26 mouse cellular contexts compared by ENCODE assay signal in genomic region chr14:99352989-99353388, GRCm38 (mm10). TPM values are rescaled to one million over a fixed set of nuclear protein-coding genes. Genes with fewer than 3 reads are reported as not detected.
"Had no signal": no experiment of that assay in that cellular context is flagged by ENCODE, and none has a peak within 500 bp of the region (broad histone marks: within the 10 kb centered on the region; RNA-seq: fewer than 3 reads in every experiment).

No protein-coding gene starts in this region.

- DNase-seq: gastrocnemius, postnatal 10 days; gastrocnemius, postnatal 25 days; heart, adult 2 months; heart, postnatal 10 days; heart, postnatal 4 days; kidney, adult 18-20 months; kidney, adult 8-10 months; kidney, postnatal 14 days; kidney, postnatal 36 days; layer of hippocampus, adult 9-11 months; layer of hippocampus, postnatal 36 days; left cerebral cortex, postnatal 4 days; liver, embryonic 13.5 days; liver, postnatal 0 days had no signal

- ATAC-seq: hindbrain, embryonic 16.5 days; inflammation-experienced regulatory T-cells, adult 6 months; intestine, embryonic 15.5 days; intestine, postnatal 0 days; liver, postnatal 0 days had no signal

- H3K4me1 ChIP-seq: intestine, embryonic 15.5 days; limb, embryonic 15.5 days; liver, embryonic 13.5 days; liver, embryonic 15.5 days had no signal

- H3K27me3 ChIP-seq: hindbrain, embryonic 12.5 days; intestine, embryonic 15.5 days; limb, embryonic 13.5 days; limb, embryonic 15.5 days; liver, embryonic 13.5 days; liver, embryonic 15.5 days had no signal

- H3K36me3 ChIP-seq: hindbrain, embryonic 10.5 days; hindbrain, embryonic 12.5 days; intestine, embryonic 15.5 days; limb, embryonic 13.5 days; limb, embryonic 15.5 days; liver, embryonic 13.5 days; liver, embryonic 15.5 days had no signal

- H3K9me3 ChIP-seq: hindbrain, embryonic 10.5 days; hindbrain, embryonic 12.5 days; intestine, embryonic 15.5 days; limb, embryonic 13.5 days; limb, embryonic 15.5 days; liver, embryonic 13.5 days; liver, embryonic 15.5 days had no signal

- H3K4me3 ChIP-seq: heart, adult 2 months; hindbrain, embryonic 10.5 days; hindbrain, embryonic 12.5 days; intestine, embryonic 15.5 days; limb, embryonic 13.5 days; limb, embryonic 15.5 days; liver, embryonic 13.5 days; liver, embryonic 15.5 days had no signal

- H3K27ac ChIP-seq: heart, adult 2 months; hindbrain, embryonic 10.5 days; hindbrain, embryonic 12.5 days; hindbrain, embryonic 14.5 days; intestine, embryonic 15.5 days; kidney, postnatal 0 days; limb, embryonic 13.5 days; limb, embryonic 15.5 days; liver, embryonic 13.5 days; liver, embryonic 15.5 days had no signal

- H3K4me2 ChIP-seq: heart, embryonic 11.5 days; hindbrain, embryonic 12.5 days; hindbrain, embryonic 14.5 days; intestine, embryonic 15.5 days; limb, embryonic 13.5 days; limb, embryonic 15.5 days; liver, embryonic 13.5 days; liver, embryonic 15.5 days had no signal

- H3K9ac ChIP-seq: hindbrain, embryonic 12.5 days; hindbrain, embryonic 14.5 days; intestine, embryonic 15.5 days; limb, embryonic 13.5 days; limb, embryonic 15.5 days; liver, embryonic 13.5 days; liver, embryonic 15.5 days; liver, postnatal 0 days had no signal

RNA-seq across cellular contexts. Expression of gene Klf5, which starts 54.5 kb away (rescaled TPM):
- polyA plus RNA-seq: inflammation-experienced regulatory T-cells, adult 6 months had no signal
